Mouse (Mus musculus): ENCODE results near the gene Kctd6.
"Not testable (repeated sequence)": the region's sequence is repeated elsewhere in the genome, so short reads cannot be mapped to it uniquely, and the experiment has no call there.

The Kctd6 gene

DNA sequence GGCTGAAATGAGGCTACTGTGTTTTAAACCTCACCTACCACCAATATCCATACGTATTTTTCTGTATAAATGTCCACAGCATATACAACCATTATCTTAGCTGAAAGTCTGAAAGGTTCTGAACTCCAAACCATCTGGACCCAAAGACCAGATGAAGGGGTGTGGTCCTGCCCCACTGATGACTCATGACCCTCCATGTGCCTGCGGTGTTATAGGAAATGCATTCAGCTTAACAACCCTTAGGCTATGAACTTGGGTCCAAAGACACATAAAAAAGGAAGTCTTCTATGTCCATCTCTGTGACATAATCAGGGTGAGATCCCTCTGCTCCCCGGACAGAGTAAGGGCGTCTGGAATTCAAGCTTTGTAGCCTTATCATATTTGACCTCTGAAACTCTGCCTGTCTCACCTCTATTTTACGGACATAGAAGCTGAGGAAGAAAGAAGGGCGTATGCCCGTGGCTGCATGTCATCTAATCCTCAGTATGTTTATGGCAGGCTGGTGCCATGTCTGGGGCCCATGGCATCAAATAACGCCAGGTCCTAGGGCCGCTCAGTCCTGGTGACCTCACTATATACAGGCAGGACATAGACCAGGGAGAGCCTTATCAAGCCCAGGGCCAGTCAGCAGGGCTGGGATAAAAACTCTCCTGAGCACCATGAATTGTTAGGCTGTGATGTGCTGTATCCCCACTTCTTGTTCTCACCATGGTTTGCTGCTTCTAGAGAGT lies 36.4 kb downstream of the Kctd6 start:
- DNase-seq (ENCODE audit: low read depth), result no peak

DNA sequence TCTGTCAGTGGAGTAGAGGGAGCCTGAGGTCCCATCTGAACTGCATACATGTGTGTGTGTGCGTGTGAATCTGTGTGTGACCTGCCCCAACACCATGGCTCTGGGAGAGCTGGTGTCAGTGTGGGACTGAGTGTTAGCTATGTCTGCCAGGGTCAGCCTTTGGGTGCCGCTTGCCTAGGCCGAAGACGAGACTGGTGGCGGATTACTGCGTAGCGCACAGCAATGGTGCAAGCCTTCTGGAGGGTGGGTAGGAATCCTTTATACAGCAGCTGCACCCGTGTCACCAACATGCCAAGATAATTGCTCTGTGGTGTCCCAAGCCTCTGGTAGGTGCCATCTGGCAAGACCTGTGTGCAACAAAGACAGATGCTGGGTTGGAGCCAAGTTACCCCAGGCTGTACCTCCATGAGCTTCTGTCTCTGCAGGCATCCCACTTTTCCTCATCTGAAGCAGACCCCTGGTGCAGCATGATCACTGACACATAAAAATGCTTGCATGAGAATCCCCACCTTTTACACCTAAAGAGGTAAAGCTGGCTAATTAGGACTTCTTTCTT lies 37.5 kb downstream of the Kctd6 start:
- DNase-seq (ENCODE audit: low read depth), result no peak

DNA sequence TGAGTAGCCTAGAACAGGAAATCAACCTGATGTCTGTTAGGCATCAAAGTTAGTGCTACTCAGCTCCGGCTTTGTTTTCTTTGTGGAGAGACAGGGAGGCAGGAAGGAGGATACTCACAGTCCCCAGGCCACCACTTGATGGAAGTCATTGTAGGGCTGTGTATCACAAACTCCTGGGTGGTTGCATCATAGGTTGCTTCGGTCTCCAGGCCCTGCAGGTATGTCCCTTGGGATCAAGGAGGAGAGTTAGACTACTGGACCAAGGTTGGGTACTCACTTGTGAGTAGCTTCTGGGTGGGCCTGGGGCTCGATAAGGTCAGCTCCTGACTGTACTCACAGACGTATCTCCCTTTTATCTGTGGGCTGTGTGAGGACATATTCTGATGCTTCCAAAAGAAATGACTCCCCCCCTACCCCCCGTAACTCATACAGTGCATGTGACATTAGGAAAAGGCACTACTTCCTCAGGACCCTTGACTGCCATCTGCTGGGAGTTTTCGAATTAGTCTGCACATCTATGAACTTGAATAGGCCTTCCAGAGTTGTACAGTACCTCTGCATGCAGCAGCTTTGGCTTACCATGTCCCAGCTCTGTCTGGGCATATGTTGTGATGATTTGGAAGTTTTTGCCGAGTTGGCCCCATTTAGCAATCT lies 41.3 kb downstream of the Kctd6 start:
- peak; percentile 33 for DNase-seq (ENCODE audit: low read depth)

DNA sequence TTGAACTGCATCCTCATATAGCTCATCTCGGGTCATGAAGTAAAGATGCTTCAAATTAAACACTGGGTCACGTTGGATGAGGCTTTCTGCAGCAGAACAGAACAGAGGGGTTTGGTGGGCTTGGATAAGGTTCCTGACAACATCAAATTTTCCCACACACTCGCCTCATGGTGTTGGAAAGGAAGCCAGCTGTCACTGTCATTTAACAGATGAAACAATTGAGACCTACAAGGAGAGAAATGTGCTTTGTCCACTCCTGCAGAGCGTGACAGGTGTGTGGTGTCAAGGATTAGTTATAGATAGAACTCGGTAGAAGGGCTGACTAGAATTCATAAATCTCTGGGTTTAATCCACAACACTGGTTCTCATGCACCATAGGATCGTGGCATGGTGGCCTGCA lies 42.1 kb downstream of the Kctd6 start:
- no peak for DNase-seq (ENCODE audit: low read depth)

DNA sequence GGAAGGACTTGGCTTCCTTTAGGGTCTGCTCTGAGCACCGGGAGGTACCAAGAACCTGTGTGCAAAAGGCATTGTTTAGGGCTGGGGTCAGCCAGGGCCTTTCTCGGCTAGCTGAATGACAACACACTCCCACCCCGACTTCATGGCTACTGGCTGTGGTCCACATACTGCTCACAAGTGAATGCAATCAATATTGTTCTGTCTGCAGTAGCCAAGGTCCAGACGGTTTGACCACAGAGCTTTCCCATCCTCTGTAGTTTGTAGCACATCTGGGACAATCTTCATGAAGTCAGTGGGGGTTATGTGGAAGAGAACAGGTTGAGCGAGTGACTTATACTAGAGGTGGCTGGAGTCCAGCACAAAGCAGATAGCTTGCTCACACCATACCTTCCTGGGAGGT lies 42.9 kb downstream of the Kctd6 start:
- DNase-seq (ENCODE audit: low read depth), result peak; percentile 10

DNA sequence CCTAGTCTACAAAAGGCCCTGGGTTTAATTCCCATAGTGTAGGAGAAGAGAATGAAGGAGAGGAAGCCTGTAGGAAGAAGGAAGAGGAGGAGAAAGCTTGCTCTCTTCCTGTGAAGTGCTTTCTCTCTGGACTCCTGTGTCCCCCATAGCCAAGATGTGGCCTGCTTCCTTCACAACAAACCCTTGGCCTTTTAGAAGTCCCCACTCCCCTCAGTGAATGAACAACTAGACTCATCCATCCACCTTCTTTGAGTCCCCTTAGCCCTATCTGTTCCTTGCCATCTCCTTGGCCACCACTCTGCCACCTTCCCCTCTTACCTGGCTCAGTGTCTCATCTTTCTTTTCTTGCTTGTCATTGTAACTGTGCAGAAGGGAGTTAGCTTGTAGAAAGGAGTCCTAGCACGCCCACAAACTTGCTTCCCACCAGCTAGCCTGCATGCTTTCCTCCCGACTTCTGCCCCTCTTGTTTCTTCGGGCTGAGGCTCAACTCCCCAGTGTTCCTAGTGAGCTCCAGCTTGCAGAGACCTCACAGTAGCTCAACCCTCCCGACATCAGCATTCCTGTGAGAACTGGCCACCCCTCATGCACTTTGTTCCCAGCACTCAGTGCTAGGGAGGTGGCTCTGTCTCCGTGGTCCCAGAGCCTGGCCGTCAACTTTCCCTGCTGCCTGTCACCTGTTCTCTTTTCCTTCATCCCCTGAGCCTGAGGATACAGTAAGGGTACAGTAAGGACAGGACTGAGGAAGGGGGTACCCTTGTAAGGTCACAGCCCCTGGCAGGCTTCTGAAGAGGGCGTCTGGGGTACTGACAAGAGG lies 43.8 kb downstream of the Kctd6 start:
- DNase-seq (ENCODE audit: low read depth), result no peak

DNA sequence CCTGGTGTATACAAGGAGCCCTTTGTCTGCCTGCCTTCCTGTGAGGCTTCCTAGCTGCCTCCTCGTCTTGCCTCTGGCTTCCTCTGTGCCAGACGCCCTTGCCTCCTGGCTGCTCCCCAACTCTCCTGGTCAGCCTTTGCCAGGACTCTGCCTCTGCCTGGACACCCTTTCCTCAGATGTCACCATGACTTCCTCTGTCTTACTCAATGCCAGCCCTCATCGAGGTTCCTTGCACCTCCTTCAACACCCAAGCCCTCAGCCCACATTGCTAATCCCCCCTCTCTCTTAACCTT lies 44.3 kb downstream of the Kctd6 start:
- DNase-seq (ENCODE audit: low read depth), result peak; percentile 57

DNA sequence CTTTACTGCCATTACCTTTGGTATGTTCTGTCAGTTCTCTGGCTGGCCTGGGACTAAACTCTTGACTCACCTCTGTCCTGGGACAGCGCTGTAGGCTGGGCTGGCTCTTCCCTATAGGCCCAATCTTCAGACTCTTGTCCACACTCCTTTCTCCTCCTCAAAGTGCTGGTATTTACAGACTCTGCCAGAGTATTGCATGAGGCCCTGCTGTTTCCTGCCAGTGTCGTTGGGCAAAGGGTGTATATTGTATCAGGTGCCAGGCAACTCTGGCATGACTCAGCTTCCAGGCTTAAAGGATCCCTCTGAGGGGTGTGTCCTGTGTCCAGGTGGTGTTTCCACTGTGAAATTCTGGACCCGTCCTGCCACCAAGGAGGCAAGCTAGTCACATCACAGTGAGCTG lies 44.8 kb downstream of the Kctd6 start:
- peak; percentile 46 for DNase-seq (ENCODE audit: low read depth)

DNA sequence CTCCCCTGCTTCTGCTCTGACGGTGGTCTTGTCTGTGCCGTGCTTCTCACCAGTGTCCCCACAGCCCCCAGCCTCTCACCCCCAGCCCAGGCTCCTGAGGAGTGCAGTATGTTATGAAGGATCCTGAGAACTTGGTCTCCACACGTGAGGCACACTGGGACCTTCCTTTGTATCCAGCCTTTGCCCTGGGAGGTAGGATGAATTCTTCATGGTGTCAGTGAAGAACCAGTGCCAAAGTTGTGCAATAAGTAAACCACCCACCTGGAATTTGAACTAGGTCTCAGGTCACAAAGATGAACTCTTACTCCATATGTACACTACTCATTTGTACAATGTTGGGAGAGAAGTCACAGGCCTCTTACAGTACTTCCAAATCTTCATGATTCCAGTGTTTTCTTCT lies 45.2 kb downstream of the Kctd6 start, which contains the start of gene Acox2:
TSS of gene Acox2 (minus strand) at position 188 of the 400 bp plus-strand sequence.
- DNase-seq (ENCODE audit: low read depth), result no peak

DNA sequence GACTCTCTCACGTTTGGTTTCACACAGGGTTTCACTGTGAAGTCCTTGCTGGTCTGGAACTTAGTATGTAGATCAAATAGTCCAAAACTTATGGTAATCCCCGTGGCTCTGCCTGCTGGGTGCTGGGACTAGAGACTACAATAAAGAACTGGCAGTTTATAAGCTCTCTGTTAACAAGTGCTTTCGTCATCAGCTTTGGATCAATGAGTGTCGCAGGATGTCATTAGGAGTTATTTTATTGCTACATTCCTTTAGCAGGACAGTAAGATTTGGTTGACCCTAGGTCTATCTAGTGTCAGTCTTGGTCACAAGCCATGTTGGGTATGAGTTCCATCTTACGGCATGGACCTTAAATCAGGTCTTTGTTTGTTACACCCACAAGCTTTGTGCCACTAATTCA lies 46.3 kb downstream of the Kctd6 start:
- no peak for DNase-seq (ENCODE audit: low read depth)

DNA sequence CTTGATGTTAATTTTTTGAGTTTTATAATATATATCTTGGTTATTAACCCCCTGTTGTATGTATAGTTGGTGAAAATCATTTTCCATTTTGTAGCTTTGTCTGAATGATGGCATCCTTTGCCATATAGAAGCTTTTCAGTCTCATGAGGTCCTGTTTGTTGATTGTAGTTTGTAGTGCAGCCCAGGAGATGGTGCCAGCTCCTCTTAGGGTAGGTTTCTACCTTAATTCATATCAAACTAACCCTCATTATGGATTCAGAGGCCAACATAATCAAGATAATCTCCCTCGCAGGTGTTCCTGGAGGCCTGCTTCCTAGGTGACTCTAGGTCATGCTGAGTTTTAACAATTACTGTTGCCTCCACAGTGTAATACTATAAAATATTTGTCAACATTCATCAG lies 48.3 kb downstream of the Kctd6 start:
- no peak for DNase-seq (ENCODE audit: low read depth)

DNA sequence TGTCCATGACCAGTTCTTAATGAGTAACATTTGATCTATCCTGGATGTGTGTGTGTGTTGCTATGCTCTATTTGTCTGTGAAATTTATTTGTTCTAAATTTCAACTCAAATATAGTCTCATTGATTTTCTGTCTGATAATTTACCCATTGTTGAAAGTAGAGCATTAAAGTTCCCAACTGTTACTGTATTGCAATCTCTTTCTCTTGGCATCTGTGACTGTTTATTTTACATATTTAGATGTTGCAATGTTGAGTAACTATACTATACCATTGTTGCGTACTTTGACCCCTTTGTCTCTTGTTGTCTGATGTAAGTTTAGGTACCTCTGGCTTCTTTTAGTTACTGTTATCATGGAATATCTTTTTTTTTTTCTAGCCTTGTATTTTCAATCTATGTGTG lies 50.4 kb downstream of the Kctd6 start:
- no peak for DNase-seq (ENCODE audit: low read depth)

DNA sequence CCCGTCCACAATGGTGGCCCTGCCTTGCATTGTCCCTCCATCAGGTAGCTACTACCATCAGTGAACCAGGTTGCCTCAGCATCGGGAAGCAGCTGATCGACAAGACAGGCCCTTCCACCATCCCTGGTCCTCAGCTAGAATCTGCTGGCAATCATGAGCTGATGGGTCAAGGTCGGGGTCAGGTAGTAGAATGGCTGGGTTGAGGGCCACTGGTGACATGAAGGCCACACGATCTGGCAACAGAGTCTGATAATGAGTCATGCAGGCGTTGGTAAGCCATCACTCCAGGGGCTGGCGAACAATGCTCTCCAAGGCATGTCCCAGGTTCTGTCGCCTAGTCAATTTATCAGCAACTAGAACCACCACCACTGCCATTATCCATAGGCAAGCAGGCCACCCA lies 57.3 kb downstream of the Kctd6 start:
- DNase-seq (ENCODE audit: low read depth), result not testable (repeated sequence)
